Mouse (Mus musculus) stomach, embryonic 15.5 days (tissue): ENCODE measurements around the gene Olfr572. TPM values are rescaled to one million over a fixed set of nuclear protein-coding genes. Genes with fewer than 3 reads are reported as not detected.

Experiments used
- ATAC-seq: fragments of 200-750 bp; cut with Nextera tagmentation; 2 replicates; pipeline ENCODE4 v1.8.0; 2017; ENCODE audit warnings: low read depth, moderate number of reproducible peaks, moderate TSS enrichment; ENCODE audit not compliant: insufficient read depth, low FRiP score
- H3K27ac ChIP-seq: fragments of 300-500 bp; sonication (generic); 2 replicates; pipeline ENCODE4 v1.5.1; 2015; ENCODE audit warnings: mild to moderate bottlenecking, inconsistent platforms
- H3K27me3 ChIP-seq: fragments of 300-500 bp; sonication (generic); replicated peaks from 2 replicates; pipeline ENCODE4 v1.6.1; 2015; ENCODE audit warnings: inconsistent platforms
- H3K36me3 ChIP-seq: fragments of 300-500 bp; sonication (generic); 2 replicates; pipeline ENCODE4 v1.6.1; 2015; ENCODE audit warnings: inconsistent platforms
- H3K4me1 ChIP-seq: fragments of 300-500 bp; sonication (generic); 2 replicates; pipeline ENCODE4 v1.6.1; 2015; ENCODE audit warnings: inconsistent platforms
- H3K4me2 ChIP-seq: fragments of 300-500 bp; sonication (generic); 2 replicates; pipeline ENCODE4 v1.6.1; 2015; ENCODE audit warnings: mild to moderate bottlenecking, inconsistent platforms
- H3K4me3 ChIP-seq: fragments of 300-500 bp; sonication (generic); replicated peaks from 2 replicates; pipeline ENCODE4 v1.5.1; 2015; ENCODE audit warnings: inconsistent platforms
- H3K9ac ChIP-seq: fragments of 300-500 bp; sonication (generic); 2 replicates; pipeline ENCODE4 v1.6.1; 2015; ENCODE audit warnings: inconsistent platforms
- H3K9me3 ChIP-seq: fragments of 300-500 bp; sonication (generic); 2 replicates; pipeline ENCODE4 v1.6.1; 2016; ENCODE audit warnings: inconsistent platforms
- WGBS: fragments of 180-500 bp; shearing (Covaris S2); methylation state at CpG from one replicate; pipeline ENCODE4 v1.1.7; 2015; 5-methylcytosine and 5-hydroxymethylcytosine counted together
- polyA plus RNA-seq: library from polyadenylated mRNA; unstranded; fragments of >200 nt; fragmentation: Nextera tagmentation; extraction: Ambion mirVana; gene quantifications from 2 replicates; pipeline ENCODE4 v1.2.1, GENCODE M21; 2015

The Olfr572 gene
- polyA plus RNA-seq: not detected in 2 replicates

DNA sequence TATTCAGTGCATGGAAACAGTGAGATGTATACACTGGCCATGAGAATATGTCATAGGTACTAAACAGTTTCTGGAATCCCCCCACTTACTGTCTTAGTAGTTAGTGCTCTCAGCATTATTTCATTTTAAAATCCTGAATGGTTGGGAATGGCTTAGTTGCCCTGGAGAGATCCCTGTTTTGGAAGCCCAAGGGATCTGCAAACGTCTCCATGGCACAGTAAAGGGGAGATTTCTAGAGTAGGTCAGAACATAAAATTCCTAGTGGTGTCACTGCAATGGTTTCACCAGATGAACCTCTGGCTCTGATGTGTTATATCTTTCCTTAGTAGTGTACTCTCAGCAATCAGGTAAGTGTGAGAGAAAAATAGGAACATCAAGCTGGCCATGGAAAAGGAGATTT lies at the start of gene Olfr572:
TSS of gene Olfr572 (plus strand) at position 301 of the 400 bp plus-strand sequence.
- Histone ChIP-seq H3K9me3 (no peaks in the 10 kb centered on the region), H3K36me3 (no peaks in the 10 kb centered on the region), H3K4me2 (no peak within 1 kb of the TSS), H3K9ac (no peak within 1 kb of the TSS), H3K4me1 (no peaks in the 10 kb centered on the region), H3K27ac (no peak within 1 kb of the TSS), H3K27me3 (no peaks in the 10 kb centered on the region), H3K4me3 (no peak within 1 kb of the TSS)
- WGBS: 58% methylated on average over 1 of the region's 1 CpGs
- ATAC-seq: no peak

DNA sequence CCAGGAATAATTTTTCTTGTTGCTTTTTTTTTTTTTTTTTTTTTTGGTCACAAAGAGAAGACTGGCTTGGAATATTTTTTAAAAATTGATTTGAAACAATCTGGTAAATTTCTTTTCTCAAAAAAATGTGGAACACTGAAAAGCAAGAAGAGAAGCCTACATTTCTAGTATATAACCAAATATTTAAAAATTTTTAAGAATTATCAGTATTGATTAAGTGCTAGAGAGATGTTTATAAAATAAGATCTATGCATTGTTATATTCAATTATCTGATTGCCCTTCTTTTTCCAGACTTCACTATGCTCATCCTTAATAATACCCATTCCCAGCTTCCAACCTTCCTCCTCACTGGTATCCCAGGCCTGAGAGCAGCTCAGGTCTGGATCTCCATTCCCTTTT lies 47.4 kb upstream of the Olfr572 start, which contains the start of gene Olfr568:
TSS of gene Olfr568 (plus strand) at position 301 of the 400 bp plus-strand sequence.
- Histone ChIP-seq H3K4me3 (no peak within 1 kb of the TSS), H3K9ac (no peak within 1 kb of the TSS), H3K9me3 (no peaks in the 10 kb centered on the region), H3K4me1 (no peaks in the 10 kb centered on the region), H3K4me2 (no peak within 1 kb of the TSS), H3K27ac (no peak within 1 kb of the TSS), H3K36me3 (no peaks in the 10 kb centered on the region), H3K27me3 (no peaks in the 10 kb centered on the region)
- no peak for ATAC-seq

DNA sequence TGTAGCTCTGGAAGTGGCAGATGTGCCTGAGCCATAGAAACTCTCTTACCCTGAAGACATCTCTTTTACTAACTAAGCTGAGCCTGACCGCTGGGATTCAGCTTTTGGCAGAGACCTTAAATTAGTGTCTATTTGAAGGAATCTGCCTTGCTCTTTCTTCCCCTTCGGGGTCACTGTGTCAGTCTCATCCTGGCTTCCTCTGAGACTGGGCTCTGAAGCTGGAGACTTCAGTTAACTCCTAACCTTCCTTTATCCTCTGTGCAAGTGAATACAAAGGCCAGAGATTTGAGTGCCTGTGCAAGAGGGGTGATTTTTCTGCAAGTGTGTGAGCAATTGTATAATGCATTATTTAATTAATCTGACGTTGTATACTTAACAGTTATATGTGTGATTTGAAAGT lies 33.4 kb upstream of the Olfr572 start, which contains the start of gene Olfr569:
TSS of gene Olfr569 (minus strand) at position 101 of the 400 bp plus-strand sequence.
- Histone ChIP-seq H3K9ac (no peak within 1 kb of the TSS), H3K9me3 (no peaks in the 10 kb centered on the region), H3K4me2 (no peak within 1 kb of the TSS), H3K36me3 (no peaks in the 10 kb centered on the region), H3K4me3 (no peak within 1 kb of the TSS), H3K27me3 (no peaks in the 10 kb centered on the region), H3K27ac (no peak within 1 kb of the TSS), H3K4me1 (no peaks in the 10 kb centered on the region)
- 52% methylated on average over 3 of the region's 3 CpGs for WGBS
- no peak for ATAC-seq

DNA sequence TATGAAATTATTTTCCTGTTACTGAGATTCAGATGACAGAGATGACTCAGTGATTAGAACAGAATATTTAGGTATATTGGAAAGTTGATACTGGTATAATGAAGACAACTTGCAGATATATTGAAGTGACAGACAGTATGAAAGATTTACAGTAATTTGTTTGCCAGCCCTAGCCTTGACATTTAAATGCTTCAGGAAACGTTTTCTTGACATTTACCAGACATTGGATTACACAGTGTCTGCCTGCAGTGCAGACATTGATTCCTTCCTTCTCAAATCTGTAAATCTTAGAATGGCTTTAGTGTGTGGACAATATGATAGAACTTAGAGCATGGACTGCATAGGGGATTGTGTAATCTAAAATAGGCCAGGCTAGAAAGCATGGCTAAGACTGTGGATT lies 8.9 kb upstream of the Olfr572 start:
- Histone ChIP-seq H3K27me3 (no peaks in the 10 kb centered on the region), H3K27ac (no peak overlapping the region), H3K4me3 (no peak overlapping the region), H3K4me1 (no peaks in the 10 kb centered on the region), H3K36me3 (no peaks in the 10 kb centered on the region), H3K4me2 (no peak overlapping the region), H3K9me3 (no peaks in the 10 kb centered on the region), H3K9ac (no peak overlapping the region)
- ATAC-seq: no peak
- WGBS: 7% methylated on average over 1 of the region's 1 CpGs

DNA sequence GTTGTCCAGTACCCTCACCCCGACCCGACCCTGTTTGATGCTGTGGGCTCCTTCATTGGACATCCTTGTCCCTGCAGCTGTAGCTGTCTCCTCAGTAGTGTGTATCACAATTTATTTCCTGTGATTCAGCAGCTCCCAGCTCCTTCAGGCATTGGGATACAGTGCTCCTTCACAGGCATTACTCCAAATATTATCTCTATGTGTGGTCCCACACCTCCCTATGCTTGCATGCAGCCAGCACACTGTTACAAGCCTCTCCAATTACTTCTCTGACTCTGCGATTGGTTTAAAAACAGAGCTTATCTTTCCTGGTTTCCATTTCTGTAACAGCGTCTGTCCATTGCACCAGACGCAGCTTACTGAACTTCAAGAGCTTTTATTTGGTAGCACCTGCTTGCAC lies 7.8 kb upstream of the Olfr572 start:
- WGBS: 45% methylated on average over 5 of the region's 5 CpGs
- Histone ChIP-seq H3K9ac (no peak overlapping the region), H3K4me3 (no peak overlapping the region)

DNA sequence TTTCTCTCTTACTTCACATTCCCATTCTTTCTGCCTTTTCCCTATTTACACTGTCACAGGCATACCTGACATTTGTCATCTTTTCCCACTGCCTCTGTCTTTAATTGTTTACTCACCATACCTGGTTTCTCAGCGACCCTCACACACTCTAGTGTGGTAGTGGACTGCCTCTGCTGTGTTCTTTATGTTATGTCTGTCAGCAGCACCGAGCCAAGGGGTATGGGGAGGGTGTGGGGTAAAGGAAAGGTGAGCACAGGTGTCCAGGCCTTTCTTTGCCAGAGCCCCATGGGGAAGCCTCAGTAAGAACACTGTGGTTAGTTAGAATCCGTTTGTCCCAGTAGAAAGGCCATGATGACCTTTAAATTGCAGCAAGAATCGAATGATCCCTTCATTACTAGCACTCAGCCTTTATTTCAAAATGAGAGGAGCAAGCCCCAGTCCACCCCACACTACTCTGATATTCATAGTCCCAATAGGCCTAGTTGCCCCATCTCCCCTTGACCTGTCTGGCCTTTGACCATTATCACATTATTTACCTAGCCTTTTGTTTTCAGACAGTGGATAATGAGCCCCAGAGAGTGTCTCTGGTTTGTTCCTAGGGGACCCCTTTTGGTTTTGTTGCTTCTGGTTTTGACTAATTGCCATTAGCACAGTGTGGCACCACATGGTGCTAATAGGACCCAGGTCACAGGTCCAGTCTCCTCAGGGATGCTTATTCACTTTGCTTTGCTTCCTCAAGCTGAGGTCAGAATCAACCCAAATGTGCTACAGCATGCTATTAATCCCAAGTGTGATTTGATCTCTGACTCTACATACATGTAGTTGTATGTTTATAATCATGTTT lies 7.0 kb upstream of the Olfr572 start, which contains the start of gene Olfr571:
TSS of gene Olfr571 (minus strand) at position 505 of the 844 bp plus-strand sequence.
- no peak within 1 kb of the TSS for H3K4me3 ChIP-seq
- H3K4me1 ChIP-seq: no peaks in the 10 kb centered on the region
- 58% methylated on average over 4 of the region's 4 CpGs for WGBS
- H3K36me3 ChIP-seq: no peaks in the 10 kb centered on the region
- no peaks in the 10 kb centered on the region for H3K9me3 ChIP-seq
- H3K27me3 ChIP-seq: no peaks in the 10 kb centered on the region
- no peak within 1 kb of the TSS for H3K9ac ChIP-seq
- no peak for ATAC-seq
- H3K27ac ChIP-seq: no peak within 1 kb of the TSS
- H3K4me2 ChIP-seq: no peak within 1 kb of the TSS

More for the DNA sequence above, 7.8 kb upstream of the Olfr572 start:
- no peak for ATAC-seq
- no peaks in the 10 kb centered on the region for H3K9me3 ChIP-seq
- H3K27me3 ChIP-seq: no peaks in the 10 kb centered on the region
- no peak overlapping the region for H3K4me2 ChIP-seq
- H3K27ac ChIP-seq: no peak overlapping the region
- no peaks in the 10 kb centered on the region for H3K36me3 ChIP-seq
- no peaks in the 10 kb centered on the region for H3K4me1 ChIP-seq

DNA sequence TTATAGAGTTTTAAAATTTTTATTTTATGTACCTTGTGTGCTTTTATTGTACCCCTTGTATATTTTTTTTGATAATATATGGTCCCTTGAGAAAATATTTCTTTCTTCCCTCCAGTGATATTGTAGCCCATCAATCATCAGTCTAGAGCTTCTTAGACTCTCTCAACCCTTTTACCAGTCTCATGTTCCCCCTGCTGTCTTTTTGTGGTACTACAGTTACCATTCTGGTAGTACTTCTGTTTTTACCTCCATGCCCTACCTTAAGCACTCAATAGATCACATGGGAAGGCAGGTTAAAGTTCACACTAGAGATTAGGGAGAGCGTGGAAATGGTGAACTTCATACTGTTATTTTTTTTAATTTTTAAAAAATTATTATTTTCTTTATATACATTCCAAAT lies 4.6 kb upstream of the Olfr572 start:
- Histone ChIP-seq H3K27ac (no peak overlapping the region), H3K9ac (no peak overlapping the region), H3K4me2 (no peak overlapping the region), H3K4me3 (no peak overlapping the region), H3K9me3 (no peaks in the 10 kb centered on the region), H3K36me3 (no peaks in the 10 kb centered on the region), H3K27me3 (no peaks in the 10 kb centered on the region), H3K4me1 (no peaks in the 10 kb centered on the region)
- 3% methylated on average over 1 of the region's 1 CpGs for WGBS
- ATAC-seq: peak; percentile 53; the same call in 1 of the 2 replicates

DNA sequence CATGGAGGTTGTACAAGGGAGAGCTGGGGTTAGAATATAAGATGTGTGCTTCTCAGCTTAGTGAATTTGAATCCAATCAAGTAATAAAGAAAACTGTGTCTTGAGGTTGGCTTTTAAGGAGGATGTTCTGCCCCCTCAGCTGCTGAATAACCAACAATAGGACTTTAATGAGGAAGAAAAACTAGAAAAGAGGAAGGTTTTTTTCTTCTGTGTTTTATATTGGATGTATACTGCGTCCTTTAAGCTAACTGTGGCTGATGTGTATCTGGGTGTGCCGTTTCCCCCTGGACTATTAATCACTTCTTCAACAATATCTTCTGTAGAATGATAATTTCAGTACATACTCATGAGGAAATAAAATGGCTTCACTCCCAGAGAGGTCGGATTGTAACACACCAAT lies 2.9 kb downstream of the Olfr572 start:
- Histone ChIP-seq H3K27me3 (no peaks in the 10 kb centered on the region), H3K36me3 (no peaks in the 10 kb centered on the region), H3K4me2 (no peak overlapping the region), H3K27ac (no peak overlapping the region), H3K4me3 (no peak overlapping the region), H3K9me3 (no peaks in the 10 kb centered on the region), H3K4me1 (no peaks in the 10 kb centered on the region), H3K9ac (no peak overlapping the region)
- 60% methylated on average over 3 of the region's 3 CpGs for WGBS
- no peak for ATAC-seq

DNA sequence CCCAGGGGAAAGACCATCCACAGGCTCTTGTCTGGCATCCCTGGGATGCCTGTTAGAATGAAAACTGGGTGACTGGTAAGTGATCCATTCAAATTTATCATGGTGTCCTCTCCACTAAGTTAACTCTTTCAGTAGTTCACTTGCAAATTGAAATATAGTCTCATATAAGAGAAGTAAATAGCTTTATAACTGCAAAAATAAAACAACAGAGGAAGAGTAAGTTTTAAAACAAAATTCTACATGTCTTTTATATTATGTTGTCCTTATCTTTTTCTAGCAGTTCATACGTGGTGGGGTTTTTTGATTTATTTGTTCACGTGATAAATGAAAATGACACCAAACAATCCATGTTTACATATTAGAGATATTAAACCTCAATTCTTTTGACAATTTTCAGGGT lies 18.3 kb downstream of the Olfr572 start, which contains the start of gene Olfr573-ps1:
TSS of gene Olfr573-ps1 (minus strand) at position 101 of the 400 bp plus-strand sequence.
- Histone ChIP-seq H3K4me1 (no peaks in the 10 kb centered on the region), H3K36me3 (no peaks in the 10 kb centered on the region), H3K9me3 (no peaks in the 10 kb centered on the region), H3K27ac (no peak within 1 kb of the TSS), H3K27me3 (no peaks in the 10 kb centered on the region), H3K9ac (no peak within 1 kb of the TSS), H3K4me3 (no peak within 1 kb of the TSS), H3K4me2 (no peak within 1 kb of the TSS)
- ATAC-seq: no peak
- WGBS: 79% methylated on average over 2 of the region's 2 CpGs

DNA sequence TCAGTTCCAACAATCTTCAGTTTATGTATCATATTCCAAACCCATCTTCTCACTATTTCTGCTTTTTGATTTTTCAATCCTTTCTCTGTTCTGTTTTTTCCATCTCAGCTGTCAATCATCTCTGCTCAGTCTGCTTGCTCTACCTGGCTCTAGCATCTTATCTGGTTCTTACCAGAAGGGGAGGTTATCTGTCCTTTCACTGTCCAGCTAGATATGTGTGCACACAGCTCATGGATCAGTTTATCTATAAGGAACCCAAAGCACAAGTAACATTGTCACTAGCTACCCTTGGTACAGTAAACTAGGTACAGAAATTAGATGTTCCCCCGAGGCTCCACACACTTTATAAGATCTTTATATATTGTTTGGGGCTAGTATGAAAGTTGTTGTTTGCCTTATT lies 19.2 kb downstream of the Olfr572 start:
- no peak overlapping the region for H3K27ac ChIP-seq
- H3K9ac ChIP-seq: no peak overlapping the region
- H3K4me1 ChIP-seq: no peaks in the 10 kb centered on the region
- no peaks in the 10 kb centered on the region for H3K36me3 ChIP-seq
- H3K4me2 ChIP-seq: no peak overlapping the region
- no peaks in the 10 kb centered on the region for H3K9me3 ChIP-seq
- 76% methylated on average over 1 of the region's 1 CpGs for WGBS
- H3K4me3 ChIP-seq: no peak overlapping the region
- H3K27me3 ChIP-seq: no peaks in the 10 kb centered on the region
- no peak for ATAC-seq

DNA sequence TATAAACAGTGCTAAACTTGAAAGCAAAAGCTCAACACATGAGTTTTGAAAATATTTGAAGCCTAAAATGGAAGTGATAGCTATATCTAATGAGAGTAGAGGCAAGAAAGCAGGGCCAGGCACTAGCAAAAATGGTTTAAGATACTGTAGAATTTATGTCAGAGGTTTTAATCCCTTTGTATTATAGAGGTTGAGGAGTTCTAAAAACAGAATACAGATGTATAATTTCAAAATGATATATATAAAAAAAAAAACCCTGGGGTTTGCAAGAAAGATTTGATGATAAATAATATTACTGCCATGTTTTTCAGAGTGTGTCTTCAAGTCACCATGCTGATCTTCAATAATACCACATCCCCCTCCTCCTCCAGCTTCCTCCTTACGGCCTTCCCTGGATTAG lies 24.0 kb downstream of the Olfr572 start, which contains the start of gene Olfr574:
TSS of gene Olfr574 (plus strand) at position 301 of the 400 bp plus-strand sequence.
- H3K4me1 ChIP-seq: no peaks in the 10 kb centered on the region
- no peaks in the 10 kb centered on the region for H3K9me3 ChIP-seq
- WGBS: 100% methylated on average over 1 of the region's 1 CpGs
- no peak for ATAC-seq
- no peaks in the 10 kb centered on the region for H3K36me3 ChIP-seq
- no peaks in the 10 kb centered on the region for H3K27me3 ChIP-seq
- no peak within 1 kb of the TSS for H3K9ac ChIP-seq
- no peak within 1 kb of the TSS for H3K27ac ChIP-seq
- no peak within 1 kb of the TSS for H3K4me2 ChIP-seq
- no peak within 1 kb of the TSS for H3K4me3 ChIP-seq

DNA sequence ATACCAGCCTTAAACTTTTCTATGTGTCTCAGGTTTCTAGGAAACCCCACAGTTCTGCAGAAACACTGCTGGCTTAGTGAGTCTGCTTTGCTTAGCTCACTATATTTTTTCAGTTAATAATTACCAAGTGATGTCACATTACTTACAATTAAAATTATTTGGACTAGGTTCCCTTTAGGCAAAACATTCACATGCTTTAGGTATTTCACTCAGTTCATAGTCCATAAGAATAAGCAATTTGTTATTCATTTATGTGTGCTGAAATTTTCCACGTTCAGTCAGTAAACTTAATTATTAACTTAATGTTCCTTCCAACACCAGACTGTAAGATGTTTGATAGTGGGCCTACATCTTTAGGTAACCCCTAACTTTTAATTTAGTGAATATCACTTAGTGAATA lies 26.5 kb downstream of the Olfr572 start:
- no peak overlapping the region for H3K4me3 ChIP-seq
- H3K4me1 ChIP-seq: no peaks in the 10 kb centered on the region
- no peak for ATAC-seq
- H3K27ac ChIP-seq: no peak overlapping the region
- H3K36me3 ChIP-seq: no peaks in the 10 kb centered on the region
- H3K4me2 ChIP-seq: no peak overlapping the region
- no peaks in the 10 kb centered on the region for H3K27me3 ChIP-seq
- H3K9ac ChIP-seq: no peak overlapping the region
- no peaks in the 10 kb centered on the region for H3K9me3 ChIP-seq
- WGBS: 54% methylated on average over 1 of the region's 1 CpGs
